Mouse (Mus musculus): Measurements from ENCODE around the gene Eprs. TPM values are rescaled to one million over a fixed set of nuclear protein-coding genes. Genes with fewer than 3 reads are reported as not detected.
A peak's percentile ranks its signal among the peaks of the same experiment; 100 is the strongest.

The Eprs gene
- polyA plus RNA-seq, 1 experiment, result 40.4 TPM

DNA sequence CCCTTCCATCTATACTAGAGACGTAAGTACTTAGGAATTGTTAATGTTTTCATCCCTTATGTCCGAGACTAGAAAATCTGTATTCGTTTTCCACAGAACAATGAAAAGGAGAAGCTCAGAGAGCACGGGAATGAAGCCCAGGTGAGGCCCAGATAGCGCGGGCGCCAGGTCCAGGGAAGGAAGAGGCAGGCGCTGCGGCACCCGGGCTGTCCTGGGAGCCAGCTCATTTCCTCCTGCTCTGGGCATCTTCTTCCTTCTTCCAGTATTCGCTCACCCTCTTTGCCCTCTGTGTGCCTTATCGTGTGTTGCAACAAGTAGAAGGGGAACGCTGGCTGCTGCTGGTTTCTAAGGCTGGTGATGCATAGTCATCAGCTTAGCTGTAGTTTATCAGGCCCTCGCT, 13.1 kb upstream of the Eprs start:
- Histone ChIP-seq H3K4me3 (replicated peaks; ENCODE audit: insufficient read depth, low read depth, low read length) (no peak overlapping the region), H3K27me3 (ENCODE audit: control insufficient read depth, insufficient read depth, low read length) (no peaks in the 10 kb centered on the region), H3K27ac (ENCODE audit: insufficient read depth, low read length) (no peak overlapping the region), H3K4me1 (ENCODE audit: control insufficient read depth, insufficient read depth, low read length) (no peaks in the 10 kb centered on the region)
- TF ChIP-seq POLR2A (IDR thresholded peaks at IDR 0.05; ENCODE audit: borderline replicate concordance, insufficient read depth, low read length) (no peak), CTCF (IDR thresholded peaks at IDR 0.05; ENCODE audit: borderline replicate concordance, insufficient read depth, low read depth, low read length) (no peak)
- WGBS, result 96% methylated on average over 14 of the region's 14 CpGs
- DNase-seq, result no peak

DNA sequence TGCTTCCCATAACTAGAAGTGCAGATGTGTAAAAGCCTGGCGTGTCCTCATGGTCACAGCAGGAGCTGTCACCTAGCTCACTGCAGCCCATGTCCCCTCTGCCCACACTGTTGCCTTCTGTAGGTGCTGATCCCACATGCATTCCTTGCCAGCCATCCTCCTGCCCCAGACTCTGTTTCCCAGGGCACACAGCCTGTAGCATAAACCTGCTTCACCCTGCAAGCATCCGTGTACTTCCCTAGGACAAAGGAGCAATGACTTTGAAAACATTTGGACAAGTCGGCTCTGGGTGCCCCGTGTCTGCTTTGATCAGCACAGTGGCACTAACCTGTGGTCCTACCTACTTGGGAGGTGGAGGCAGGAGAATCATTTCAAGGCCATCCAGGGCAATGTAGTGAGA, 12.2 kb upstream of the Eprs start:
- TF ChIP-seq POLR2A (IDR thresholded peaks at IDR 0.05; ENCODE audit: borderline replicate concordance, insufficient read depth, low read length) (no peak), CTCF (IDR thresholded peaks at IDR 0.05; ENCODE audit: borderline replicate concordance, insufficient read depth, low read depth, low read length) (no peak)
- H3K4me3 ChIP-seq (replicated peaks; ENCODE audit: insufficient read depth, low read depth, low read length), result no peak overlapping the region
- no peaks in the 10 kb centered on the region for H3K27me3 ChIP-seq (ENCODE audit: control insufficient read depth, insufficient read depth, low read length)
- H3K27ac ChIP-seq (ENCODE audit: insufficient read depth, low read length), result no peak overlapping the region
- WGBS, result 90% methylated on average over 4 of the region's 4 CpGs
- H3K4me1 ChIP-seq (ENCODE audit: control insufficient read depth, insufficient read depth, low read length), result no peaks in the 10 kb centered on the region
- DNase-seq, result no peak

DNA sequence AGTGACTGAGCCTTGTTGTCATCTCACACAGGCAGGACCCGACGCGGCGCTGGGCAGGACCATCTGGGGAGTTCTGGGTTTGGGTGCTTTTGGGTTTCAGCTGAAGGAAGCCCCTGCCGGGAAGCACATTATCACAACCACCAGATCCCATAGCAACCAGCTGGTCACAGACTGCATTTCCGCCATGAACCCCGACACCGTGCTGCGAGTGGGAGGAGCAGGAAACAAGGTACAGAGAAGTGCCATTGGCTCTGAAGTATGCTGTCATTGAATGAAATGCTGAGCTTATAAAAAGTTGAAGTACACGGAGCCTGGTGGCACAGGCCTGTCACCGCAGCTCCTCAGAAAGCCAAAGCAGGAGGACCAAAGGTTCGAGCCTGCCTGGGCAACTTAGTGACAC, 10.7 kb upstream of the Eprs start:
- H3K27ac ChIP-seq (ENCODE audit: insufficient read depth, low read length), result no peak overlapping the region
- no peak overlapping the region for H3K4me3 ChIP-seq (replicated peaks; ENCODE audit: insufficient read depth, low read depth, low read length)
- TF ChIP-seq CTCF (IDR thresholded peaks at IDR 0.05; ENCODE audit: borderline replicate concordance, insufficient read depth, low read depth, low read length) (no peak), POLR2A (IDR thresholded peaks at IDR 0.05; ENCODE audit: borderline replicate concordance, insufficient read depth, low read length) (no peak)
- no peaks in the 10 kb centered on the region for H3K4me1 ChIP-seq (ENCODE audit: control insufficient read depth, insufficient read depth, low read length)
- no peaks in the 10 kb centered on the region for H3K27me3 ChIP-seq (ENCODE audit: control insufficient read depth, insufficient read depth, low read length)
- WGBS, result 90% methylated on average over 12 of the region's 12 CpGs
- no peak for DNase-seq

DNA sequence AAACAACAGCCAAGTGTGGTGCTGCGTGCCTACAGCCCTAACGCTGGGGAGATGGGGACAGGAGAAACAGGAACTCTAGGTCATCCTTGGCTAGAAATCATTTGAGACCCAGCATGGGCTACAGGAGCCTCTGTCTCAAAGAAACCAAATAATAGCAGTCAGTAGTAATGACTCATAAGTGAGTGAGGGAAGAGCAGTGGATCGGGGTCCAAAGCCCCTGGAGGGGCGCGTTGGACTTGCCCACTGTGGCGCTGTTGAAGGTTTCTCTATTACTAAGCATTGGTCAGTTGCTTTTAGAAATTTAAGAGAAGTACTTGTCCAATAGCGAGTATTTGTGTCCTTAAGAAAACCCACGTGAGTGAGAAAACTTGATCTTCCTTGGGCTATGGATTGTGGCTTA, 9.5 kb upstream of the Eprs start:
- TF ChIP-seq CTCF (IDR thresholded peaks at IDR 0.05; ENCODE audit: borderline replicate concordance, insufficient read depth, low read depth, low read length) (no peak), POLR2A (IDR thresholded peaks at IDR 0.05; ENCODE audit: borderline replicate concordance, insufficient read depth, low read length) (no peak)
- no peak overlapping the region for H3K4me3 ChIP-seq (replicated peaks; ENCODE audit: insufficient read depth, low read depth, low read length)
- H3K4me1 ChIP-seq (ENCODE audit: control insufficient read depth, insufficient read depth, low read length), result no peaks in the 10 kb centered on the region
- DNase-seq, result no peak
- 94% methylated on average over 8 of the region's 8 CpGs for WGBS
- H3K27me3 ChIP-seq (ENCODE audit: control insufficient read depth, insufficient read depth, low read length), result no peaks in the 10 kb centered on the region
- H3K27ac ChIP-seq (ENCODE audit: insufficient read depth, low read length), result no peak overlapping the region

DNA sequence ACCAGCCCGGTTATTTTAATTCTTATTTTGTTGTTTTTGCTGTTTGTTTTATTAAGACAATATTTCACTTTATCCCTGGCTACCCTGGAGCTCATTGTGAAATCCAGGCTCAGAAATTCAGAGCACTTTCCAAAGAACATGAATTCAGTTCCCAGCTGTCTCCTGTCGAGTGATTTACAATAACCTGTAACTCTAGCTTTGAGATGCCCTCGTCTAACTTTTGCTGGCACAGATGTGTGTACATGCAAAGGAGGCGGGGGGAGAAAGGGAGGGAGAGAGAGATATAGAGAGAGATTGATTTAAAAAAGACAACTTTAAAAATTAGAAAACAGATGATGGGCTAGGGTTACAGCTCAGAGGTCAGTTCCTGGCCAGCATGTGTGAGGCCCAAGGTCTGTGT, 8.1 kb upstream of the Eprs start:
- Histone ChIP-seq H3K27me3 (ENCODE audit: control insufficient read depth, insufficient read depth, low read length) (no peaks in the 10 kb centered on the region), H3K27ac (ENCODE audit: insufficient read depth, low read length) (no peak overlapping the region), H3K4me3 (replicated peaks; ENCODE audit: insufficient read depth, low read depth, low read length) (no peak overlapping the region), H3K4me1 (ENCODE audit: control insufficient read depth, insufficient read depth, low read length) (no peaks in the 10 kb centered on the region)
- 88% methylated on average over 4 of the region's 4 CpGs for WGBS
- no peak for DNase-seq
- TF ChIP-seq POLR2A (IDR thresholded peaks at IDR 0.05; ENCODE audit: borderline replicate concordance, insufficient read depth, low read length), result no peak
- TF ChIP-seq CTCF (IDR thresholded peaks at IDR 0.05; ENCODE audit: borderline replicate concordance, insufficient read depth, low read depth, low read length), result no peak

DNA sequence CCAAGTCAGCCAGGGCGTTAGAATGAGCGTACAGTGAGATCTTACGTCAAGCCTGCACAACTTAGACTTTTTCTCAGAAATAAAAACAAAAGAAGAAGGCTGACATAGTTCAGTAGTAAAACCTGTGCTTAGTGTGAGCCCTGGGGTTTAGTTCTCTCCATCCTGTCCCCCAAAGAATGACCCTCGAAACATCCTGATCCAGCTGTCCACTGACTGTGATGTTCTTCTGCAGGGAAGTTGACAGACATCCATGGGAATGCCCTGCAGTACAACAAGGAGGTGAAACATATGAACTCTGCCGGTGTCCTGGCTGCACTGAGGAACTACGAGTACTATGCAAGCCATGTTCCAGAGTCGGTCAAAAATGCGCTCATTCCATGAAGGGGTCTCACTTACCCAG, 6.6 kb upstream of the Eprs start:
- 96% methylated on average over 8 of the region's 8 CpGs for WGBS
- no peak for TF ChIP-seq POLR2A (IDR thresholded peaks at IDR 0.05; ENCODE audit: borderline replicate concordance, insufficient read depth, low read length)
- no peak for TF ChIP-seq CTCF (IDR thresholded peaks at IDR 0.05; ENCODE audit: borderline replicate concordance, insufficient read depth, low read depth, low read length)
- Histone ChIP-seq H3K4me1 (ENCODE audit: control insufficient read depth, insufficient read depth, low read length) (no peaks in the 10 kb centered on the region), H3K4me3 (replicated peaks; ENCODE audit: insufficient read depth, low read depth, low read length) (no peak overlapping the region), H3K27me3 (ENCODE audit: control insufficient read depth, insufficient read depth, low read length) (no peaks in the 10 kb centered on the region), H3K27ac (ENCODE audit: insufficient read depth, low read length) (no peak overlapping the region)
- no peak for DNase-seq

DNA sequence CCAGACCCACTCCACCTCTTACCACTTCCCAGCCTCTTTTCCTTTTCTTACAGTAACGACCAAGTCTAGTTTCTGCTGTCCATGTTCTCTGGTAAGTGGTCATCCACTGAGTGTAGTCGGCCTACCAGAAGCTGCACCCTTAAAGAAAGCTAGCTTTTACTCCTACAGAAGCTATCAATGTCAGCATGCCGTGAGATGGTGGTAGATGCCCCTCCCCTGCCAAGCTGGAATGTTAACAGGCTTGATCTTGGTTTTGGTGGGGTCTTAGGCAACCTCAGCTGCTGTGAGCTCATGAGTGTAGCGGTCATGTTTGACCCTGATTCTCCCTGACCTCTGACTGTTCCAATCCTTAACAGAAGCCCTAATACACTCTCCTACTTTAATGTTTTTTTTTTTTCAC, 4.6 kb upstream of the Eprs start:
- Histone ChIP-seq H3K27ac (ENCODE audit: insufficient read depth, low read length) (no peak overlapping the region), H3K27me3 (ENCODE audit: control insufficient read depth, insufficient read depth, low read length) (no peaks in the 10 kb centered on the region), H3K4me3 (replicated peaks; ENCODE audit: insufficient read depth, low read depth, low read length) (no peak overlapping the region), H3K4me1 (ENCODE audit: control insufficient read depth, insufficient read depth, low read length) (no peaks in the 10 kb centered on the region)
- TF ChIP-seq CTCF (IDR thresholded peaks at IDR 0.05; ENCODE audit: borderline replicate concordance, insufficient read depth, low read depth, low read length) (no peak), POLR2A (IDR thresholded peaks at IDR 0.05; ENCODE audit: borderline replicate concordance, insufficient read depth, low read length) (no peak)
- DNase-seq, result no peak
- 82% methylated on average over 4 of the region's 4 CpGs for WGBS

DNA sequence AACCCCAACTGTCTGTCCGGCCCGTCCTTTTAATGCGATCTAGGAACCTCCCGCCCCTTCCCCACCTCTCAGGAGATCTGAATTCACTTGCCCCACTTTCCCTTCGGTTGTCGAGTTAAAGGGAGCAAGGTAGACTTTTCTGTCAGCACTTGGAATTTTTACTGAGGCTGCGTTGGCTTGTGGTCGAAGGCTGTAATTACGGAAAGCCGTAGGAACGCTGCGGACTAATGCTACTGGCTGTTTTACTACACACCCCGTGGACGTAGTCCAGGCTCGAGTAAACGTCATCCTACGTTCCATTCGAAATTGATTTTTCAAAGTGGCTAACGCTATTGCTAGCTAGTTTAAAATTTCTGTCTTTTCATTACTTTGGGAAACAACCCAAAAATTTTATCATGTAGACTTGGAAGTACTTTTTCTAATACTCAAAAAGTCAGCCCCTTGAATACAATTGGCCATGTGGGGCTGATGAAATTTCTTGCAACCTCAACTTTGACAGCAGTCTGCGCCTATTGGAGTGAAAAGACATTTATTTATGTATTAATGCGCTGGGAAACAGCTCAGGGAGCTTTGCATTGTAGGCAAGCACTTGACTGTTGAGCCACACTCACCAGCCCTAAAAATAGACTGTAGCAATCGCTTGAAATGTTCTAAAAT, 810 bp downstream of the Eprs start:
- peak in 1 of 2 experiments; percentile 56 for DNase-seq
- under 1% methylated on average over 22 of the region's 22 CpGs for WGBS

More for the DNA sequence above, 810 bp downstream of the Eprs start:
- Histone ChIP-seq H3K27ac (ENCODE audit: insufficient read depth, low read length) (peak overlapping the region; percentile 62), H3K4me1 (ENCODE audit: control insufficient read depth, insufficient read depth, low read length) (peaks cover 4% of the 10 kb centered on the region; the same call in 1 of the 2 replicates), H3K27me3 (ENCODE audit: control insufficient read depth, insufficient read depth, low read length) (no peaks in the 10 kb centered on the region), H3K4me3 (replicated peaks; ENCODE audit: insufficient read depth, low read depth, low read length) (peak overlapping the region; percentile 76)
- no peak for TF ChIP-seq CTCF (IDR thresholded peaks at IDR 0.05; ENCODE audit: borderline replicate concordance, insufficient read depth, low read depth, low read length)
- no peak for TF ChIP-seq POLR2A (IDR thresholded peaks at IDR 0.05; ENCODE audit: borderline replicate concordance, insufficient read depth, low read length)

Measured in cerebellum, adult 2 months (tissue).